10 mouse cellular contexts compared by ENCODE assay signal in the genomic region with DNA sequence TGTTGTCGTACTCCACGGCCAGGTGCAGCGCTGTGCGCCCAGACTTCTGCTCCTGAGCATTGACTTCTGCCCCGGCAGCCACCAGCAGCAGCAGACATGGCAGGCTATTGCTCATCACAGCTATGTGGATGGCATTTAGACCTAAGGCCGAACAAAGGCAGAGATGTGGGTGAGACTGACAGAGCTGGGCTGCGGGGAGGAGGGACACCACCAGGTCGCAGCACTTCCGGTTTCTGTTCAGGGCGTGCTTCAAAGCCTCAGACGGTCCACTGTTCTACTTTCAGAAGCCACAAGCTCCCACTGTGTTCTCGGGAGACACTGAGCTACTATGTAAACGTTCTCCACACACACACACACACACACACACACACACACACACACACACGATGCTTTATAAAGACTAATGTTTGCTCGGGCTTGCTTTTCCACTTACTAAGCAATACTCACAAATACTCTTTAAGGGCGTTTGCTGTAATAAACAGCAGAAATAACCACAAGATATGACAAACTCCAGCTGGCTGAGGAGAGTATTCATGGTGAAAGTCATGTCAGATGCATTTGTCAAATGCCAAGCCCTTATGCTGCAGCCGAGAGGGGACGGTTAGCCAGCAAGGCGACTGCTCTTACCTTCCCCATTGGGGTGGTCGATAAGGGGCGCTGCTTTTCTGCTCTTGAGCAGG.
DNase-seq lines count a peak whose midpoint lies in the region; ATAC-seq lines count a peak whose summit lies in the region.
"Had no signal": no experiment of that assay in that cellular context is flagged by ENCODE, and none has a peak within 500 bp of the region (broad histone marks: within the 10 kb centered on the region; RNA-seq: fewer than 3 reads in every experiment).

No protein-coding gene starts in this region.

- no peak for DNase-seq in hindbrain, embryonic 10.5 days (ENCODE audit: low spot score)
- DNase-seq in CD4-positive helper T cell, adult 2 months (ENCODE audit: low read depth, low spot score) = peak; percentile 82
- DNase-seq in brain, adult 2 months (ENCODE audit: low read depth, low spot score) = peak; percentile 74
- DNase-seq in right cerebral cortex, adult 18-20 months = no peak
- DNase-seq in cerebellum, adult 8-10 months = no peak
- DNase-seq in heart, postnatal 25 days (ENCODE audit: low spot score) = no peak

- intact Hi-C loops in heart, postnatal 25 days (cut with DNase I) = no loop called here

- H3K36me3 ChIP-seq in hindbrain, embryonic 13.5 days = peaks cover 42% of the 10 kb centered on the region
- H3K36me3 ChIP-seq in hindbrain, embryonic 10.5 days = peaks cover 56% of the 10 kb centered on the region

- no peaks in the 10 kb centered on the region for H3K27me3 ChIP-seq in hindbrain, embryonic 13.5 days
- H3K27me3 ChIP-seq in hindbrain, embryonic 10.5 days (ENCODE audit: insufficient read depth, poor library complexity, severe bottlenecking) = no peaks in the 10 kb centered on the region
- H3K27me3 ChIP-seq: hindbrain, embryonic 12.5 days; midbrain, embryonic 12.5 days had no signal

- H3K9ac ChIP-seq in hindbrain, embryonic 13.5 days = no peak overlapping the region
- H3K9ac ChIP-seq: hindbrain, embryonic 12.5 days; midbrain, embryonic 12.5 days had no signal

- 0 out of 2 replicates have a peak, but pooled peaks cover 2% of the 10 kb centered on the region for H3K4me1 ChIP-seq in hindbrain, embryonic 13.5 days (replicated peaks)
- H3K4me1 ChIP-seq in hindbrain, embryonic 10.5 days (replicated peaks) = no peaks in the 10 kb centered on the region

- no peak overlapping the region; the same call in 1 of the 2 replicates for H3K27ac ChIP-seq in hindbrain, embryonic 13.5 days
- no peak overlapping the region for H3K27ac ChIP-seq in hindbrain, embryonic 10.5 days
- H3K27ac ChIP-seq: hindbrain, embryonic 12.5 days; midbrain, embryonic 12.5 days had no signal

- peak; percentile 38; the same call in 1 of the 2 replicates for ATAC-seq in hindbrain, embryonic 13.5 days (ENCODE audit: low FRiP score)
- peak; percentile 73 for ATAC-seq in megakaryocyte, adult 5-6 weeks (ENCODE audit: poor library complexity, severe bottlenecking)

- H3K9me3 ChIP-seq in hindbrain, embryonic 13.5 days = no peaks in the 10 kb centered on the region
- H3K9me3 ChIP-seq in hindbrain, embryonic 10.5 days = no peaks in the 10 kb centered on the region
- H3K9me3 ChIP-seq: hindbrain, embryonic 12.5 days; midbrain, embryonic 12.5 days had no signal

- WGBS in hindbrain, embryonic 13.5 days = 75% methylated on average over 21 of the region's 21 CpGs
- WGBS in hindbrain, embryonic 10.5 days = 82% methylated on average over 21 of the region's 21 CpGs

- no peak overlapping the region for H3K4me3 ChIP-seq in hindbrain, embryonic 13.5 days
- no peak overlapping the region for H3K4me3 ChIP-seq in hindbrain, embryonic 10.5 days
- H3K4me3 ChIP-seq: hindbrain, embryonic 12.5 days; midbrain, embryonic 12.5 days had no signal

- H3K4me2 ChIP-seq in hindbrain, embryonic 13.5 days = no peak overlapping the region
- H3K4me2 ChIP-seq: hindbrain, embryonic 12.5 days; midbrain, embryonic 12.5 days had no signal

Comparison
In these comparisons a context has a peak if more than half of its experiments do, and no peak if none do; other contexts are left out.
1. DNase-seq: peak in CD4-positive helper T cell, adult 2 months (single experiment) and brain, adult 2 months (single experiment); none in hindbrain, embryonic 10.5 days (single experiment), right cerebral cortex, adult 18-20 months (single experiment), cerebellum, adult 8-10 months (single experiment) and heart, postnatal 25 days (single experiment).